Mouse (Mus musculus): Measurements from ENCODE around the gene Dio1.

Dio1 gene

DNA sequence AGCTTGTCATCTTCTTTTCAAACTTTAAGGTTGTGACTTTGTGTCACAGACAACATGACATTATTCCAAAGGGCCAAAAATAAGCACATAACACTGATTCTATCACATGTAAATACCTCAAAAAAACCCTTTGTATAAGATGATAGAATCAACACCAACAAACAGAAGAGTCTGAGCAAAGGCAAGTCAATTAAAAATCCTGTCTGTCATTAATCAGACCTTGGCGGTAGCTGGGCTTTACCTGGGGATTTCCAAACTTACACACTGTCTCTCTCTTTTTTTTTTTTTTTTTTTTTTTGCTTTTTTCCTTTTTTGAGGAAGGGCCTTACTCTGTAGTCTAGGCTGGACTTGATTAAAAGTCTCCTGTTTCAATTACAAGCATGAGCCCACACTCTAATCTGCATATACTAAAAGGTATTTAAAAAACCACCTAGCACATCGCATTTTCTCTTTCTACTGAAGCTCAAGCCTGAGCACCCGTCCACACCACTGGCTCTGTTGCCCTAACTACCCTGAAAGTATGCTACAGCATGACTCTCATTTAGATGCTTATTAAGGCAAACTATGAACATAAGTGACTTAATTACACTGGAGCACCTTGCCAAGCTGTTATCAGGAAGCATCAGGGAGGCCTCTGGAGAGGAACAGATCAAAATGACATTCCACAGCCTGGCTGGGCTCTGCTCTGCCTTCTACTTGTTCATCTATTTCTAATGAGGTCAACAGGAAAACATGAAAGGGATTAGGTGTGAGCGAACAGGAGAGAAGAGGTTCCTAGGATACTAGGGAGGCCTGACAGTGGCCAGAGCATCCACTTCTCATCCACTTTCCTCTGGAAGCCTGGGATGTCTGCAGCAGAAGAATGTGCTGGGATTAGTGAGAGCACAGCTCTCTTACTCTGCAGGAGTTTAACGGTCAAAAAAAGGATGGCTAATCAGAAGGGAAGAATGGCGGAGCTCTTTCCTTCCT lies 63.3 kb downstream of the Dio1 start:
- DNase-seq = no peak
